In the genomic region with DNA sequence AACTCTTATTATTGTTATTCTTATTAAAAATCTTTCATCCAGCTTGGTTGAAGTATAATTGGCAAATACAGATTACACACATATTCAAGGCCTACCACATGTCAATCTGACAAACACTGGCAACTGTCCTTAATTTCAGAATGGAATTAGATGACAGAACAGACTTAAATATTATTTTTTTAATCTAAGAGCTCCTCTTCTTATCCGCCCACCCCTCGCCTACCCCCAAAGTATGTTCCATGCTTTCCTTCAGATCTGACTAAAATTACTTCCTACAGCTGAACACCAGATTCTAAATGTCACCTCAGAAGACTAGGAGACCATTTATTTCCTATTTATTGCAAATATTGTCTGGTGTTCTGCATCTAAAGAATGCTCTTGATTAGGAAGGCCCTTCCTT, we compare ENCODE assay signal across 28 mouse cellular contexts.
"Had no signal": no experiment of that assay in that cellular context is flagged by ENCODE, and none has a peak within 500 bp of the region (broad histone marks: within the 10 kb centered on the region; RNA-seq: fewer than 3 reads in every experiment).

No protein-coding gene starts in this region.

- H3K27ac ChIP-seq: heart, embryonic 10.5 days; heart, embryonic 13.5 days; heart, embryonic 15.5 days; hindbrain, embryonic 10.5 days; hindbrain, embryonic 12.5 days; hindbrain, embryonic 13.5 days; hindbrain, embryonic 14.5 days; hindbrain, embryonic 15.5 days; hindbrain, postnatal 0 days; intestine, embryonic 15.5 days; kidney, embryonic 15.5 days; kidney, postnatal 0 days; left cerebral cortex, adult 2 months had no signal

- DNase-seq: heart, postnatal 10 days; heart, postnatal 14 days; heart, postnatal 36 days; heart, postnatal 4 days; kidney, adult 11 months; kidney, adult 18-20 months; kidney, adult 2 months; kidney, adult 8-10 months; kidney, adult 9 months; kidney, postnatal 10 days; kidney, postnatal 14 days; kidney, postnatal 25 days; kidney, postnatal 36 days; kidney, postnatal 4 days had no signal

- H3K4me3 ChIP-seq: heart, embryonic 10.5 days; heart, embryonic 12.5 days; heart, embryonic 13.5 days; heart, embryonic 15.5 days; hindbrain, embryonic 10.5 days; hindbrain, embryonic 12.5 days; hindbrain, embryonic 13.5 days; hindbrain, embryonic 15.5 days; intestine, embryonic 15.5 days; kidney, embryonic 15.5 days; left cerebral cortex, adult 2 months had no signal
